Mouse (Mus musculus) kidney, adult 2 months (tissue): ENCODE measurements around the gene Scrn3.

Experiments
- CTCF ChIP-seq: fragments of 200-500 bp; conservative IDR thresholded peaks from 2 replicates; pipeline ENCODE4 v1.5.1; 2011; ENCODE audit warnings: low read depth, mild to moderate bottlenecking, control low read depth, low read length, moderate library complexity, mixed read lengths; ENCODE audit not compliant: insufficient read depth, insufficient read length
- POLR2A ChIP-seq: fragments of 200-500 bp; IDR thresholded peaks from one replicate; pipeline ENCODE4 v1.6.1; 2011; ENCODE audit warnings: low read depth, low read length, control low read depth

- no peak for TF ChIP-seq CTCF
- TF ChIP-seq POLR2A, result no peak
Measured at GRCm38 (mm10) chr2:73267818-73268217, 44.6 kb upstream of the Scrn3 start.
